Mouse (Mus musculus) forebrain, embryonic 10.5 days (tissue): Measurements from ENCODE around the gene Zfp385b. TPM values are rescaled to one million over a fixed set of nuclear protein-coding genes. Genes with fewer than 3 reads are reported as not detected.

Source experiments
- DNase-seq: peaks from one replicate; pipeline ENCODE4 v3.0.0-alpha.2; 2017; ENCODE audit warnings: low spot score; ENCODE audit errors: extremely low spot score
- H3K27ac ChIP-seq: fragments of 300-500 bp; sonication (generic); 2 replicates; pipeline ENCODE4 v1.5.1; 2016; ENCODE audit warnings: mild to moderate bottlenecking
- H3K27me3 ChIP-seq: fragments of 300-500 bp; sonication (generic); 2 replicates; pipeline ENCODE4 v1.6.1; 2016; ENCODE audit warnings: mild to moderate bottlenecking; ENCODE audit not compliant: poor library complexity, severe bottlenecking
- H3K36me3 ChIP-seq: fragments of 300-500 bp; sonication (generic); replicated peaks from 2 replicates; pipeline ENCODE4 v1.6.1; 2016; ENCODE audit warnings: mild to moderate bottlenecking, moderate library complexity
- H3K4me1 ChIP-seq: fragments of 300-500 bp; sonication (generic); 2 replicates; pipeline ENCODE4 v1.6.1; 2016
- H3K4me3 ChIP-seq: fragments of 300-500 bp; sonication (generic); 2 replicates; pipeline ENCODE4 v1.5.1; 2016; ENCODE audit warnings: mild to moderate bottlenecking, moderate library complexity
- H3K9me3 ChIP-seq: fragments of 300-500 bp; sonication (generic); 2 replicates; pipeline ENCODE4 v1.6.1; 2016; ENCODE audit warnings: mild to moderate bottlenecking, moderate library complexity
- WGBS: fragments of 180-500 bp; shearing (Covaris S2); methylation state at CpG from one replicate; pipeline ENCODE4 v1.1.7; 2016; 5-methylcytosine and 5-hydroxymethylcytosine counted together
- polyA plus RNA-seq: library from polyadenylated mRNA; unstranded; fragments of >200 nt; fragmentation: Nextera tagmentation; extraction: Ambion mirVana; gene quantifications from 2 replicates; pipeline ENCODE4 v1.2.1, GENCODE M21; 2016

The Zfp385b gene
- polyA plus RNA-seq, 1 experiment from 2014 or later: 0.72 TPM

DNA sequence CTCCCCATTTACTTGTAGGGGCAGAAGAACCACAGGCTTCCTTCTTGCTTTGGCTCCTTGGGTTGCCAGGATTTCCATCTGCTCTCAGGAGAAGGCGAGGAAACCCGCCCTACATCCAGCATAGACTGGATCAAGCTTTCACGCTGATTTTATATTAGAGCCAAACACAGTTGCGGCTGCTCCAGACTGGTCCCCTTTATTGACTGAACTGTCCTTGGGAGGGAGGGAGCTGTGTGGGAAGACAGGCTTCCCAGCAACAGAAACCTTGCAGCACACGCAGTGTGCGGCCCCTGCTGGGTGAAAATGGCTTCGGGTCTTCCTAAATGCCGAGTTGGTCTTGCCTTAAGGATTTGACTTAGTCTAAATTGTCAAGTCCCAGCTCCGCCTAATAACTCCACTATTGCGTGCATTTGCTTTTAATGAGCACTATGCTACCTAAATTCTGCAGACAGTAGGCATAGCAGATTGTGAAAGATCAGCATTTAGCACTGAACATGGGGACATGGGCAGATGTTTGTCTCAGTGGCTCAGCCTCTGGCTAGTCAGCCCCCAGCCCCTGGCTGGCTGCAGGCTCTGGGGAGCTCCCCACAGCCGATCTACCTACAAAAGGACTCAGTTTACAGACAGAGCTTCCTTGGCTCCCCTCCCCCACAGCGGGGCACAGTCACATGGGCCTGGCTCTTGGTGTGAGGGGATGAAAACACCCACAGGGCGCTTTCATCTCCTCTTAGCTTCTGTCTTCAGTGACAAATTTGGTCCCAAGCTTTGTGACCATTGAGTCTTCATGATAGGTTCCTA is 417.8 kb downstream of the Zfp385b start:
- peak; percentile 19 for DNase-seq
- Histone ChIP-seq H3K9me3 (no peaks in the 10 kb centered on the region), H3K36me3 (no peaks in the 10 kb centered on the region), H3K4me1 (peaks cover 14% of the 10 kb centered on the region), H3K27ac (0 out of 2 replicates have a peak overlapping the region, but pooled peaks have one; percentile 44), H3K27me3 (peaks cover 5% of the 10 kb centered on the region; the same call in 1 of the 2 replicates), H3K4me3 (peak overlapping the region; percentile 38)
- WGBS: 11% methylated on average over 13 of the region's 13 CpGs

DNA sequence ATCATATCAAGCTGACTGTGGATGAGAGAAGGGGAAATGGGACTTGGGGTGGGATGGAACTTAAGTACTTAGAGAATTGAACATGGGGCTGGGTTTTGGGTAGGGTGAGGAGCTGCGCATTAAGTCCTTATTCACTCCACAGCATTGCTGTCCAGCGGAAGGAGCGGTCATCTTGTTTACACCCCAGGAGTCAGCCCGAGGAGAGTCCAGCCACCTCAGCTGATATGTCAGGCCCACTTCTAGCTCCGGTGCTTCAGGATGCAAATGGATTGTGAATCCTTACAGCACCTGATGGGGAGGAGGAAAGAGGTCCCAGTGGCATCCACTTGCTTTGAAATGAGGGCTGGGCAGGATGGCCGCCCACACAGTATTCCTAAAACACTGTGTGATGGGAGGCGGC is 425.6 kb downstream of the Zfp385b start:
- Histone ChIP-seq H3K27ac (no peak overlapping the region), H3K4me1 (no peaks in the 10 kb centered on the region), H3K36me3 (no peaks in the 10 kb centered on the region), H3K4me3 (no peak overlapping the region), H3K9me3 (no peaks in the 10 kb centered on the region), H3K27me3 (no peaks in the 10 kb centered on the region)
- no peak for DNase-seq
- 92% methylated on average over 7 of the region's 7 CpGs for WGBS

DNA sequence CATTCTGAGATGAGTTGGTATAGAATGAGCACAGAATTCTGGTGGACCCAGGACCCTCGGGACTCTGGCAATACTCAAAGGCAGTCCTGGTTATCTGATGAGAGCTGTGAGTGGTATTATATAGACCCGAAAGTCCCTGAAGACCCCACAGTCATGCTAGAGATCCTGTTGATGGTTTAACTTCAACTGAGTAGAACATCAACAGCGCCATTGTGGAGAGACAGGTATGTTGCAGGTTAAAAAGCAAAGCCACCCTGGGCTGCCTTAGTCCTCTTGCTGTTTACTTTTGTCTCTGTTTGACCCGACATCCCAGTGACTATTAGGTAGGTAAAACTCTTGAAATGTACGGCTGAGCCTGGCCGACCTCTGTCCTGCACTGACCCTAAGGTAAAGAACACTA is 431.3 kb downstream of the Zfp385b start:
- WGBS: 89% methylated on average over 6 of the region's 6 CpGs
- no peaks in the 10 kb centered on the region for H3K9me3 ChIP-seq
- DNase-seq: no peak
- H3K4me3 ChIP-seq: no peak overlapping the region
- H3K36me3 ChIP-seq: no peaks in the 10 kb centered on the region
- no peaks in the 10 kb centered on the region for H3K27me3 ChIP-seq
- H3K27ac ChIP-seq: no peak overlapping the region
- no peaks in the 10 kb centered on the region for H3K4me1 ChIP-seq

DNA sequence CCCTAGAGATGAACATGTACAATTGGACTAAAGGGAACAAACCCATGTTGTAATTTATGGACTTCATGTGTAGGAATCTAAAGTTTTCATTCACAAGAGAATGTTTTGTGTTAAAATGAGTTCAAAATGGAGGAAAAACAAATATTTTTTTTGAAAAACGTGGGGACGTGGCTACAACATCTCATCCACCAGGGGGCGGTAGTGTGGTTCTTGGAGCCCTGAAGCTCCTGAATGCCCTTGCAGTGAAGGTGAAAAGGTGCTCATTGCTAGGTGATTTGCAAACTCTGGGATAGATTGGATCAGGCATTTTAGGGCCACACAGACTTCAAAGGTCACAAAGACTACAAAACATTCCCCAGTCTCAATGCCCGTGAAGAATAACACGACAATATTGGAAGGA is 432.9 kb downstream of the Zfp385b start:
- peak; percentile 24 for DNase-seq
- no peaks in the 10 kb centered on the region for H3K9me3 ChIP-seq
- no peaks in the 10 kb centered on the region for H3K27me3 ChIP-seq
- H3K36me3 ChIP-seq: no peaks in the 10 kb centered on the region
- no peak overlapping the region for H3K27ac ChIP-seq
- H3K4me1 ChIP-seq: no peaks in the 10 kb centered on the region
- H3K4me3 ChIP-seq: no peak overlapping the region
- WGBS: 32% methylated on average over 5 of the region's 5 CpGs

DNA sequence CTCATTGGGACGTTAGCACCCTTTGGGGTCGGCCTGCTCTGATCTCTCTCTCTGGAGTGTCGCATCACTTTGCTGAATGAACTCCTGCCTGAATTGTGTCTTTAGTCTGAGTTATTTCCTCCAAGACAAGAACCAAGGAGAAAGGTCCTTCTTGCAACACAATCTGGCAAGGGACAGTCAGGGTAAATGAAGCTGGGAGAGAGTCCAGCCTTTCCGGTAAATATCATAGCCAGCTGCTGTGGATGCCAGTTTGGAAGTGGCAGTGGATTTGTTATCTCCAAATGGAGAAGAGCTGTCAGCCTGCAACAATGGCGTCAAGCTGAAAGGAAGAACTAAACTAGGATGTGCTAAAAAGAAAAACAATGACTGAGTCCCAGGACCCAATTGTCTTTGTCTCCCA is 436.7 kb downstream of the Zfp385b start:
- 88% methylated on average over 5 of the region's 5 CpGs for WGBS
- Histone ChIP-seq H3K4me3 (no peak overlapping the region), H3K27ac (no peak overlapping the region)

DNA sequence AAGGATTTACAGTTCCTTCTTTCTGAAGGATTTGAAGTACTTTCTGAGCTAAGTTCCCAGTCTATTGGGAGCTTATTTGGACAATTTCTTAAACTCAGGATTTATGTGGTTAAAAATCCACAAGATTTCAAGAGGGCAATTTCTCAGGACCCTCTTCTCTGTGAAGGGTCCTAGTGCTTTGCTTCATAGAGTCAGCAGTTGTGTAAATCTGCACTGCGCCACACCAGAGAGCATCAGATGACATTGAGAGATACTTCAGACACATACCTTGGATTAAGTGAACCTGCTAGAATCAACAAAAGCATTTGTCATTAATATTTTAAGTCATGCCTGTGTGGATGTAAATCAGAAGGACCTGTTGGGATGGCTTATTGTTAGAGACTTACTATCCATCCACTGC is 439.5 kb downstream of the Zfp385b start:
- Histone ChIP-seq H3K4me3 (no peak overlapping the region), H3K27me3 (no peaks in the 10 kb centered on the region), H3K9me3 (no peaks in the 10 kb centered on the region), H3K36me3 (no peaks in the 10 kb centered on the region), H3K27ac (no peak overlapping the region), H3K4me1 (no peaks in the 10 kb centered on the region)
- no peak for DNase-seq
- WGBS: 92% methylated on average over 1 of the region's 1 CpGs

More for the DNA sequence above, 436.7 kb downstream of the Zfp385b start:
- H3K4me1 ChIP-seq: no peaks in the 10 kb centered on the region
- H3K27me3 ChIP-seq: no peaks in the 10 kb centered on the region
- no peaks in the 10 kb centered on the region for H3K36me3 ChIP-seq
- DNase-seq: no peak
- no peaks in the 10 kb centered on the region for H3K9me3 ChIP-seq

DNA sequence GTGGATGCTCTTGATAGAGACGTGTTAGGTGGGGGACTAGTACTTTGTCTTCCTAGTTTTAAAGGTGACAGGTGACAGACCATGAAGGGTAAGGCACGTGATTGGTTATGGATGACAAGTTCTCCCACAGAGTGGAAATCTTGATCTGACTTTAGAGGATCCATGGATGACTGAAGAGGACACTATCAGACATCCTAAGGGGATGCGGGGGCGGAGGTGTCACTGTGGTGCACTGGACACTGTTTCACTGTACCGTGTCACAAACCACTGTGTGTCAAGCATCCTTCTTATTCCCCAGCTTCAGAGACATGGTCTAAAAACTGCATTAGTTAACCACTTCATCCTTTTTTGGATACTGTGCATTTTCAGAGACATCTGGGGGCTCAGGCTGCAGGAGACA is 440.1 kb downstream of the Zfp385b start:
- WGBS: 97% methylated on average over 5 of the region's 5 CpGs
- H3K27ac ChIP-seq: no peak overlapping the region
- no peaks in the 10 kb centered on the region for H3K4me1 ChIP-seq
- no peak for DNase-seq
- H3K9me3 ChIP-seq: no peaks in the 10 kb centered on the region
- H3K4me3 ChIP-seq: no peak overlapping the region
- no peaks in the 10 kb centered on the region for H3K36me3 ChIP-seq
- H3K27me3 ChIP-seq: no peaks in the 10 kb centered on the region

DNA sequence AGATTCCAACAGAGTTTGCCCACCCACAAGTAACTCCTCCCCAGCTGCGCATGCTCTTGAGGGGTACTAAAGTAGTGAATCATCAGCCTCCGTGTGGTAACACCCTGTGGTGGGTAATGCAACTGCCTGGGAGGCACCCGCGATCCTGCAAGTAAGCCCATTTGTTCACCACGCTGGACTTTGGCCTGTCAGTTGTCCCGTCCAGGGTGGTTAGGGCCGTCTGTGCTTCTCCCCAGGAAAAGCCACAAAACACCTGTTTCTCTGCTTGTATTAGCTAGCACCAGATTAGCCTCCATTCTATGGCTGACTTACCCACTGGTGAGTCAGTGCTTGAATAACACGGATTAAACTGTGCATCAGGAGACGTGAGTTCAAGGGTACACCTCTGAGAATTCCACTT is 442.6 kb downstream of the Zfp385b start:
- no peaks in the 10 kb centered on the region for H3K4me1 ChIP-seq
- no peaks in the 10 kb centered on the region for H3K9me3 ChIP-seq
- WGBS: 84% methylated on average over 9 of the region's 9 CpGs

DNA sequence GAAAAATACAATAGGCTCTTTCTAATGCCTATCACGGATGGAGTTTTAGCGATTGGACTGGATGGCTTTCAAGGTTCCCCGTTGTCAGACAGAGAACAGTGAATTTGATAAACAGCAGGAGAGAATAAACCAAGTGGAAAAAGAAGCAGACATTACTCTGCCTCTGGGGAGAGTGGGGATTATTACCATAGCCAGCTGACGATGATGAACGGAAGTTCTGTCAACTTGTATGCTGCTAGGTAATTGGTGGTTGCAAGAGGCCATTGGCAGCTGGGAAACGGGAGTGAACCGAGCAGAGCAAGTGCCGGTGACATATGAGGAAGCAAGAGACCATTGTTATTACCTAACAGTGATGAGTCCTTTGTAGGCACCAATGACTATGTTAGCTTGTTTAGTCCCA is 444.3 kb downstream of the Zfp385b start:
- no peak overlapping the region for H3K27ac ChIP-seq
- no peak overlapping the region for H3K4me3 ChIP-seq
- 88% methylated on average over 8 of the region's 8 CpGs for WGBS
- no peak for DNase-seq
- no peaks in the 10 kb centered on the region for H3K4me1 ChIP-seq
- H3K36me3 ChIP-seq: no peaks in the 10 kb centered on the region
- H3K9me3 ChIP-seq: no peaks in the 10 kb centered on the region
- H3K27me3 ChIP-seq: no peaks in the 10 kb centered on the region

More for the DNA sequence above, 442.6 kb downstream of the Zfp385b start:
- Histone ChIP-seq H3K36me3 (no peaks in the 10 kb centered on the region), H3K4me3 (no peak overlapping the region), H3K27me3 (no peaks in the 10 kb centered on the region), H3K27ac (no peak overlapping the region)
- no peak for DNase-seq

DNA sequence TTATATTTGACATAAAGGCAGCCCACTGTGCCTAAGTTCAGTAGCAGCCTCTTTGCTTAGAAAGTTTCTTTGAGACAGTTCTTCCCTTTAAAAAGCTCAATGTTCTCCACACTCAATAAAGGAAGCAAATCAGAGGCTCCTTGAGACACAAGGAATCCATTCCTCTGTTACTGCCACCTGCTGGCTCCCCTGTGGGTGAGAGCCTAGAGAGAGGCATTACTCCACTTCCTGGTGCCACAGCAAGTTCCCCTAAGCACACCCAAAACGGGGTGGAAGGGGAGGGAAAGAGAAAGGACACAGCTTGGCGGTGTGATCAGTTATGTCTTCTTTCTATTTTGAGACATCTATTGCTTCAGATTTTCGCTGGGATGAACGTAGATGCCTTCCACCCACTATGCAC is 450.3 kb downstream of the Zfp385b start:
- 61% methylated on average over 4 of the region's 4 CpGs for WGBS
- Histone ChIP-seq H3K4me1 (no peaks in the 10 kb centered on the region), H3K9me3 (no peaks in the 10 kb centered on the region), H3K4me3 (no peak overlapping the region), H3K27ac (no peak overlapping the region), H3K36me3 (no peaks in the 10 kb centered on the region), H3K27me3 (no peaks in the 10 kb centered on the region)
- no peak for DNase-seq

Other genes with a start within 250 kb of the Zfp385b start
- 41.4 and 43.1 TPM in 2 replicates for gene Cwc22, start 126.7 kb upstream of the Zfp385b start, polyA plus RNA-seq